Mouse (Mus musculus) brain, embryonic 14.5 days (tissue): ENCODE measurements around the gene Ociad1.

ENCODE experiments used
- CTCF ChIP-seq: fragments of 200-500 bp; IDR thresholded peaks from 2 replicates; pipeline ENCODE4 v1.5.1; 2012; ENCODE audit warnings: inconsistent platforms, mild to moderate bottlenecking, moderate library complexity, borderline replicate concordance; ENCODE audit not compliant: insufficient read depth, insufficient read length; ENCODE audit errors: extremely low read depth
- POLR2A ChIP-seq: fragments of 200-500 bp; IDR thresholded peaks from 2 replicates; pipeline ENCODE4 v1.6.1; 2012; ENCODE audit warnings: mild to moderate bottlenecking, inconsistent platforms, borderline replicate concordance; ENCODE audit not compliant: poor library complexity, insufficient read depth, insufficient read length, severe bottlenecking; ENCODE audit errors: extremely low read depth

DNA sequence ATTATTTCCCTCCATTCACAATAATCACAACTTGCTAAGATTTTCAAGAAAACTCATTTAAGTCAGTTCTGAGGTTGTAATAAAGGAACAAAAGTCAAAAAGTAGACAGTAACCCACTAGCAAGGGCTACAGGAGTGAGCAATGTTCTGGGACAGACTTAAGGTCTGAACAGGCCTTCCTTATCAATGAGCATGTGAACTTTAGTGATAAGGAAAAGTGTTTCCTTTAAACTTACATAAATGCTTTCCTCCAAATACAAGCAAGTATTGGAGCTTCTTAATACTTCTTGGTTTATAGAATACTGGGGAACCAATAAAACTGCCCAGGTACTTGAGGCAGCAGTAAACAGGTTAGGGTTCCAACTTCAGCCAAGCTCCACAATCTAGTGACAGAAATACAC lies 39.8 kb upstream of the Ociad1 start:
- no peak for TF ChIP-seq CTCF
- TF ChIP-seq POLR2A, result no peak
